Mouse (Mus musculus): ENCODE measurements around the gene Itm2c.
A peak's percentile ranks its signal among the peaks of the same experiment; 100 is the strongest.

The Itm2c gene

GRCm38 (mm10) chr1:85894231-85894747 lies at the start of gene Itm2c:
Gene Itm2c, plus strand, starts transcription at chr1:85894281.
- DNase-seq (ENCODE audit: low spot score in 2 of 2), result peak; percentile 55 to 61

- no peak for DNase-seq (ENCODE audit: low spot score in 2 of 2)
These were observed 49.1 kb upstream of the Itm2c start for GRCm38 (mm10) chr1:85844981-85845380.

GRCm38 (mm10) chr1:85845476-85845875 lies 48.6 kb upstream of the Itm2c start:
- DNase-seq (ENCODE audit: low spot score in 2 of 2), result no peak

DNA sequence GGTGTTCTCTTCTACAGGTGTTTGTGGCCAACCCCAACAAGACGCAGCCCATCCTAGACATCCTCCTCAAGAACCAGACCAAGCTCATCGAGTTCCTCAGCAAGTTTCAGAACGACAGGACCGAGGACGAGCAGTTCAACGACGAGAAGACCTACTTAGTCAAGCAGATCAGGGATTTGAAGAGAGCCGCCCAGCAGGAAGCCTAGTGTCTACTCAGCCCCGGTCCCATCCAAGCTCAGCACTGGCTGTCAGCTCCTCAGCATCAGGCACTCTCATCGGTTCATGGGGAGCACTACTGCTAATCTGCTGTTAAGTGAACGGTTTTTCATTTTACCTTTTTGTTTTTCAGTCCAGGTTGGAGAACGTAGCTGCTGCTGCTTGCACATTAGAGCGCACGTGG lies 45.1 kb upstream of the Itm2c start:
- DNase-seq (ENCODE audit: low spot score in 2 of 2), result no peak

GRCm38 (mm10) chr1:85850851-85851250 lies 43.2 kb upstream of the Itm2c start:
- no peak for DNase-seq (ENCODE audit: low spot score in 2 of 2)

GRCm38 (mm10) chr1:85852996-85853689 lies 40.9 kb upstream of the Itm2c start:
- peak; percentile 47 to 58 for DNase-seq (ENCODE audit: low spot score in 2 of 2)

DNA sequence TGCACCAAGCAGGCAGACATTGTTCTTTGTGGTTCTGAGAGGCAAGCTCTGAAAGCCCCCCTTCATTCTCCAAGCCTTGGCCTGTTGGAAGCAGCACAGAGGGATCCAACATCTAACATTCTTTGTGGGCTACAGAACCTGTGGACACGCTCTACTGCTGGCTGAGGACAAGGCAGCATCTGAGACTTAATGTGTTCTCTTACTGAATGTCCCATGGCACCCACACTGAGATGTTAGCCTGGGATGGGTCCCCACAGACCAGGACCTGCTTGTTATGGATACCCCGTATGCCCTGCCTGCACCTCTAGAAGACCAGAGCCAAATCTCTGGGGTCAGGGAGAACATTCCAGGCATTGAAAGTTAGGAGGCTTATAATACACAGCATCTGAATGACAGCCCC lies 40.2 kb upstream of the Itm2c start:
- DNase-seq (ENCODE audit: low spot score in 2 of 2), result no peak

DNA sequence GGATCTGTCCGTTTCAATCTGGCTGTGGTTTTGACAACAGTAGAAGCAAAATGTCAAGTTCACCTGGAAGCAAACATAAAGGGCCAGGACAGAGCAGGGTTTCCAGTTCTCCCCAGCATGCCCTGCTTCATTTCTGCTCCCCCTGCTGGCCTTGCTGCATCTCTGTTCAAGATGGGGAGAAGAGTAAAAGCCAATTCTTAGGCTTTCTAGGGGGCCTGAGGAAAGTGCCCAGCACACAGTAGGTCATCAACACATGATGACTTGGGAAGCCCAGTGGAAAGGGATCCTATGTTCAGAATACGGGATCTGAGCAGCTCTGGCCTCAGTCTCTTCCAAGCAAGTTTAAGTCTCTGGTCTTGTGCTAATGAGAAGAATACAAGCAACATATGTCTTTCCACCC lies 39.6 kb upstream of the Itm2c start:
- DNase-seq (ENCODE audit: low spot score in 2 of 2), result no peak

DNA sequence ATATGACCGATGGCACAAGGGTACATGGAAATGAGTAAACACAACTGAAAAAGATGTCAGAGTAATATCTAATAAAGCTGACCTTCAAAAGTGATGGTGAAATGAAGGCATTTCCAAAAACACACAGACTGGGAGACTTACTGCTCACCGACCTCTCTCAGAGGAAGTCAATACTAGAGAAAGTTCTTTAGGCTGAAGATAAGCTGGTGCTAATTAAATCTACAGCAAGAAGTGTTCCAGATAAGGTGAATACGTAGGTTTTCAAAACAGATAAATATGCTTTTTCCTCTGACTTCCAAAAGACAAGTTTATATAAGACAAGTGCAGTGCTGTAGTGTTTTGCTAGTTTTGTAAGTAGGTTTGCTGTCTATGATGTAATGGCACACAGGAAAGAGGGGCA lies 37.8 kb upstream of the Itm2c start:
- DNase-seq (ENCODE audit: low spot score in 2 of 2), result no peak

GRCm38 (mm10) chr1:85857261-85857754 lies 36.8 kb upstream of the Itm2c start:
- no peak for DNase-seq (ENCODE audit: low spot score in 2 of 2)

GRCm38 (mm10) chr1:85864383-85864782 lies 29.7 kb upstream of the Itm2c start:
- no peak for DNase-seq (ENCODE audit: low spot score in 2 of 2)

- DNase-seq (ENCODE audit: low spot score in 2 of 2), result no peak
These were observed 24.1 kb upstream of the Itm2c start for GRCm38 (mm10) chr1:85870001-85870400.

DNA sequence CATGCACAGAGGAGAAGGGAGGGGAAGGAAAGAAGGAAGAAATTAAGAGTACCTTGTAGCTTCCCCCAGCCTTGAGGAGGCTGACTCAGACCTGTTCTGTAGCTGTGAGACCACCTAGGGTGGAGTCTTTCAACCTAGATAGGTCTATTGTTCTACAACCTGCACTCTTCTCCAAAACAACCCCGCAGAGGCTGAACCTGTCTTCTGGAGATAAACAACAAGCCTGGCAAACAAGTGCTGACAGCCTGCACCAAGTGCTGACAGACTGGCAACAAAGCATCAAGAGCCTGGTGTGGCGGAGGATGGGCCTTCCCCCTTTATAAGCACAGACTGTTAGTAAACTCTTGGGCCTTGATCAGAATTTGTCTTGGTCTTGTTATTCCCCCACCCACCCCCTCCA lies 23.5 kb upstream of the Itm2c start:
- DNase-seq (ENCODE audit: low spot score in 2 of 2), result no peak

DNA sequence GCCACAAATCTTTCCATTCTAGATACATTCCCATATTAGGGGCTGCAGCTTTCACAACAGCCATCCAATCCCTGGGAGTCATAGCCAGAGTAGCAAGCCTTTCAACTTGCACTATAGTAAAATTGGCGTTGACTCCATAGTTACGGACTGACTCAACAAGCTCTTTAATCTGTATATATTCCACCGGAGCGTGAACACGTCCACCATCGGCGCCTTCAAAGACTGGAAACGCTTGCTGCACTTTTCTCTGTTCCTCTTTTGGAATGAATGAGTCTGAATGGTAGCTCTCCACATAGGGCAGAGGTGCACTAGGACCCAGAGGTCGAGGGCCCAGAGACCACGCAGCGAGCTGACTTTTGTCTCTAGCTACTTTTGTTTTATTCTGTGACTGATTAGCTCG lies 12.1 kb upstream of the Itm2c start:
- no peak for DNase-seq (ENCODE audit: low spot score in 2 of 2)

DNA sequence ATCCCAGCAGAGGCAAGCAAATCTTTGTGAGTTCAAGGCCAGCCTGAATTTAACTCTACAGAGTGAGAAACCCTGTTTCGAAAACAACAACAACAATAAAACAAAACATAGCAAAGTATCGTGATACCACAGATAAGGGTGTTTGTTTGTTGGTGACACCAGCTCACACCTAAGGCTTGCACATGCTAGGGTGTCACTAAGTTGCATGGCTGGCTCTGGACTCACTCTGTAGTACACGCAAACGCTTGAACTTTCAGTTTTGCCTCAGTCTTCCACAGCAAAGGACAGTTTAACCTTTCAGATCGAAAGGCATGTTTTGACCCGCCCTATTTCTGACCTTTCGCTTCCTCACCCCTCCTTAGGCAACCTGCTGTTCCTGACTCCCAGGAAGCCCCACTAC lies 6.9 kb upstream of the Itm2c start:
- DNase-seq (ENCODE audit: low spot score in 2 of 2), result no peak

GRCm38 (mm10) chr1:85894748-85895360 lies 773 bp downstream of the Itm2c start:
- peak in 1 of 2 experiments; percentile 9 for DNase-seq (ENCODE audit: low spot score in 2 of 2)

- peak; percentile 58 to 69 for DNase-seq (ENCODE audit: low spot score in 2 of 2)
These were observed 1.3 kb downstream of the Itm2c start for GRCm38 (mm10) chr1:85895391-85895837.

GRCm38 (mm10) chr1:85896110-85896509 lies 2.0 kb downstream of the Itm2c start:
- DNase-seq (ENCODE audit: low spot score in 2 of 2), result no peak

GRCm38 (mm10) chr1:85896781-85897700 lies 3.0 kb downstream of the Itm2c start:
- DNase-seq (ENCODE audit: low spot score in 2 of 2), result peak; percentile 10 to 22

GRCm38 (mm10) chr1:85897901-85898760 lies 4.0 kb downstream of the Itm2c start:
- no peak for DNase-seq (ENCODE audit: low spot score in 2 of 2)

- no peak for DNase-seq (ENCODE audit: low spot score in 2 of 2)
These were observed 4.8 kb downstream of the Itm2c start for GRCm38 (mm10) chr1:85898761-85899387.
